Mouse (Mus musculus) heart, embryonic 10.5 days (tissue): ENCODE measurements around the gene Vapb. TPM values are rescaled to one million over a fixed set of nuclear protein-coding genes. Genes with fewer than 3 reads are reported as not detected.

Source experiments
- DNase-seq: peaks from one replicate; pipeline ENCODE4 v3.0.0-alpha.2; 2017; ENCODE audit warnings: low spot score
- H3K27ac ChIP-seq: fragments of 300-500 bp; sonication (generic); 2 replicates; pipeline ENCODE4 v1.5.1; 2016; ENCODE audit warnings: mild to moderate bottlenecking
- H3K27me3 ChIP-seq: fragments of 300-500 bp; sonication (generic); 2 replicates; pipeline ENCODE4 v1.6.1; 2016; ENCODE audit warnings: mild to moderate bottlenecking; ENCODE audit not compliant: poor library complexity, insufficient read depth, severe bottlenecking
- H3K36me3 ChIP-seq: fragments of 300-500 bp; sonication (generic); 2 replicates; pipeline ENCODE4 v1.6.1; 2016; ENCODE audit warnings: mild to moderate bottlenecking, moderate library complexity
- H3K4me1 ChIP-seq: fragments of 300-500 bp; sonication (generic); 2 replicates; pipeline ENCODE4 v1.6.1; 2016; ENCODE audit warnings: mild to moderate bottlenecking
- H3K4me3 ChIP-seq: fragments of 300-500 bp; sonication (generic); 2 replicates; pipeline ENCODE4 v1.5.1; 2016; ENCODE audit warnings: mild to moderate bottlenecking, moderate library complexity
- H3K9me3 ChIP-seq: fragments of 300-500 bp; sonication (generic); 2 replicates; pipeline ENCODE4 v1.6.1; 2016; ENCODE audit warnings: mild to moderate bottlenecking, moderate library complexity
- WGBS: fragments of 180-500 bp; shearing (Covaris S2); methylation state at CpG from one replicate; pipeline ENCODE4 v1.1.7; 2016; 5-methylcytosine and 5-hydroxymethylcytosine counted together
- polyA plus RNA-seq: library from polyadenylated mRNA; unstranded; fragments of >200 nt; fragmentation: Nextera tagmentation; extraction: Ambion mirVana; gene quantifications from 2 replicates; pipeline ENCODE4 v1.2.1, GENCODE M21; 2016

Vapb gene
- polyA plus RNA-seq, 1 experiment from 2014 or later = 13.6 TPM

DNA sequence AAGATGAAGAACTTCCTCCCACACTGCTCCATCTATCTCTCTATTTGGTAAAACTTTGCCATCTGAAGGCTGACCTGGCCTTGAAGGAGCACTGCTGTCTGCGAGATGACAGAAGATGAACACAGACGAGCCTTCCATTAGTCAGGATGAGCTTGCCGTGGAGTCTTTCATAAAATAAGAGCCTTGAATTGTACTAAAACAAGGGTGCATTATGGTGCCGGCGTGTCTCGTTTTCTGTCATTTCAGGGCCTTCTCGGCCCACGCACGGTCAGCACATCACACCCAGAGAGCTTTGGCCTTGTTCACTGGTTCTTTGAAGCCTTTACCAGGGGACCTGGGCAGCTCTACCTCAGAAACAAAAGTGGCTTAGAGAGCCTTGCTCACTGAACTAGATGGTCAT is 5.4 kb downstream of the Vapb start:
- 91% methylated on average over 9 of the region's 9 CpGs for WGBS
- Histone ChIP-seq H3K9me3 (0 out of 2 replicates have a peak, but pooled peaks cover 4% of the 10 kb centered on the region), H3K4me1 (peaks cover 30% of the 10 kb centered on the region), H3K27me3 (no peaks in the 10 kb centered on the region), H3K36me3 (peaks cover 29% of the 10 kb centered on the region; the same call in 1 of the 2 replicates), H3K27ac (no peak overlapping the region), H3K4me3 (no peak overlapping the region)
- no peak for DNase-seq

- 85% methylated on average over 7 of the region's 7 CpGs for WGBS
- no peak for DNase-seq
- H3K27me3 ChIP-seq = no peaks in the 10 kb centered on the region
- H3K9me3 ChIP-seq = 0 out of 2 replicates have a peak, but pooled peaks cover 4% of the 10 kb centered on the region
- H3K4me3 ChIP-seq = no peak overlapping the region
- peaks cover 16% of the 10 kb centered on the region; the same call in 1 of the 2 replicates for H3K4me1 ChIP-seq
- H3K36me3 ChIP-seq = peaks cover 23% of the 10 kb centered on the region; the same call in 1 of the 2 replicates
- no peak overlapping the region for H3K27ac ChIP-seq
Observed at GRCm38 (mm10) chr2:173744070-173744815, 6.9 kb downstream of the Vapb start.

DNA sequence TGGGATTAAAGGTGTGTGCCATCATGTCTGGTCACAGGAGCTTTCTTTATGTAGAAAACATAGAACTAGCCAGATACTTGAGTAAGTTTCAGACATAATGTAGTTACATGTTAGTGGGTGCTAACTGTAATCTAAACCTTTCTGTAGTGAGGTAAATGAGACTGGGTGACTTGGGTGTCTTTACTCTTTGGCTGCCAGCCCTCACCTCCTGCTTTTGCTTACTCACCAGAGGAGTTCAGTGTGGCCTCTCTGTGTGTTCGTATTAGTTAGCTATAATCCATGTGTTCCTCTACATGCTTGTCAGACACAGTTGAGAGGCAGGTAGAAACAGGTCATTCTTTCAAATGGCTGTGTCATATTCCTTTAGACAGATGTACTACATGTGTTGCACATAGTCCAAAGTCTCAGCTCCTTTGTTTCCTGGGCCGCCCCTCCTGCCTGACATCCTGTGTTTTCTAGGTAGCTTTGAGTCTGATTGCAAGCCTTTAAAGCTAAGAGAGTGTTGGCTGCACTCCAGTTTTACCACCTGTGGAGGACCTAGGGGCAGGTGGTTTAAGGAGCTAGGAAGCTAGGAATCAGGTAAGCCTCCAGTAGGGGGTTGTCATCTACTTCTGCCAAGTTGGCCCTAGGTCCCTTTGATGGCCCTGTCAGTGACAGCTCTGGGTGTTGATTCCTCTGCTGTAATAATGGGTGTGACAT is 11.8 kb downstream of the Vapb start:
- Histone ChIP-seq H3K9me3 (0 out of 2 replicates have a peak, but pooled peaks cover 4% of the 10 kb centered on the region), H3K36me3 (peaks cover 17% of the 10 kb centered on the region; the same call in 1 of the 2 replicates), H3K4me3 (no peak overlapping the region), H3K4me1 (peaks cover 13% of the 10 kb centered on the region; the same call in 1 of the 2 replicates), H3K27me3 (no peaks in the 10 kb centered on the region), H3K27ac (no peak overlapping the region)
- 85% methylated on average over 2 of the region's 2 CpGs for WGBS
- no peak for DNase-seq

DNA sequence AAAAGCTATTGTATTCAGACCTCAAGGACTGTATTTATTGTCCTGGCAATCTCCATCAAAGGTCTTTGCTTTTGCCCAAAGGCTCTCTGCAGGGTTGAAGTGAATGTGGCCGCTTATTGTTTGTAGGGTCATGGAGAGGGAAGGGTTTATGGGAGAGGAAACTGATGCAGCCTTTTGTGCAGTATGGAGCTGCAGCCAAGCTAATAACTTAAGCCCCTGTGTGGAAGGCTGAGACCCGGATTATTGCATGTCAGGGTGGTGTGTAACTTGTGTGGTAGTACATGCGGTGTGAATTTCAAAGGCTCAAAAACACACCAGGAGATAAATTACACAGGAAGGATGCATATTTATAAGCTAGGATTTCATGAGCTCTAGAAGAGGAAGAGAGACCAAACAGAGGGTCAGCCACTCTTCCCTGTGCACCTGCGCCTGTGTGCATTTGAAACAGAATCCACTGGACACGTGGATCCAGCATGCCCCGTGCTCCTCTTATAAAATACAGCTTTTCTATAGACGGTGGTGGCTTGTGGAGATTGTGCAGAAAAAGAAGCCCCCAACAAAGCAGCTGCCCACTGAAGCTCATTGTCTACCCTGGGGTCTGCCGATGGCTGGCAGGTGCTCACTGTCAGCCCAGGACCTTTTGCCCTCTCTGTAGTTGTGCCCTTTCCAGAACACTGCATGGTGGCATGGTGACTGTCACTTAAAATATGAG is 18.3 kb downstream of the Vapb start:
- Histone ChIP-seq H3K27me3 (no peaks in the 10 kb centered on the region), H3K4me3 (no peak overlapping the region), H3K9me3 (no peaks in the 10 kb centered on the region), H3K36me3 (no peaks in the 10 kb centered on the region), H3K27ac (no peak overlapping the region), H3K4me1 (peaks cover 31% of the 10 kb centered on the region)
- WGBS = 82% methylated on average over 8 of the region's 8 CpGs
- no peak for DNase-seq

GRCm38 (mm10) chr2:173757624-173758155 is 20.4 kb downstream of the Vapb start:
- peaks cover 40% of the 10 kb centered on the region for H3K4me1 ChIP-seq
- 0 out of 2 replicates have a peak, but pooled peaks cover 2% of the 10 kb centered on the region for H3K36me3 ChIP-seq
- H3K4me3 ChIP-seq = no peak overlapping the region
- H3K27ac ChIP-seq = no peak overlapping the region
- WGBS = 84% methylated on average over 8 of the region's 8 CpGs
- no peak for DNase-seq
- H3K9me3 ChIP-seq = no peaks in the 10 kb centered on the region
- no peaks in the 10 kb centered on the region for H3K27me3 ChIP-seq

DNA sequence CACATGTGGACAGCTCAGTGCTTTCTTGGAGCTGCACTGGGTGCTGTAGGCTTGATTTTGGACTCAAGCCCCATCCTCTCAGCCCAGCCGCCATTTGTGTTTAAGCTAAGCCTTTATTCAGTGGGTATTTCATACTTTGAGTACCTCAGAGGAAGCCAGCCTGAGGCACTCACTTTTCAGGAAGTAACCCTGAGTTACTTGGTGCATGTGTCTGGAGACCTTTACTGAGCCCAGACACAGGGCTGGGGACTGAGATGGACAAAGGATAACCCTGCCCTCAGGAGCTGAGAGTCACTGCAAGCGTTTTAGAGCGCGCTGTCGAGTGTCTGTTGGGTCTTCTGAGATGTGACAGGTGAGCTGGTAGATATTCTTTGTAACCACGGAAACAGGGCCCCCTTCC is 23.3 kb downstream of the Vapb start:
- peaks cover 55% of the 10 kb centered on the region for H3K4me1 ChIP-seq
- WGBS = 89% methylated on average over 6 of the region's 6 CpGs

GRCm38 (mm10) chr2:173764629-173765028 is 27.3 kb downstream of the Vapb start:
- H3K36me3 ChIP-seq = peaks cover 14% of the 10 kb centered on the region; the same call in 1 of the 2 replicates
- no peaks in the 10 kb centered on the region for H3K27me3 ChIP-seq
- DNase-seq = no peak
- WGBS = 46% methylated on average over 3 of the region's 3 CpGs
- peaks cover 72% of the 10 kb centered on the region for H3K4me1 ChIP-seq
- no peaks in the 10 kb centered on the region for H3K9me3 ChIP-seq
- no peak overlapping the region for H3K4me3 ChIP-seq
- no peak overlapping the region for H3K27ac ChIP-seq

More for the DNA sequence above, 23.3 kb downstream of the Vapb start:
- no peak overlapping the region for H3K4me3 ChIP-seq
- H3K36me3 ChIP-seq = peaks cover 11% of the 10 kb centered on the region; the same call in 1 of the 2 replicates
- no peaks in the 10 kb centered on the region for H3K9me3 ChIP-seq
- H3K27me3 ChIP-seq = no peaks in the 10 kb centered on the region
- DNase-seq = no peak
- 0 out of 2 replicates have a peak overlapping the region, but pooled peaks have one; percentile 2 for H3K27ac ChIP-seq

GRCm38 (mm10) chr2:173767959-173768595 is 30.8 kb downstream of the Vapb start:
- Histone ChIP-seq H3K36me3 (peaks cover 21% of the 10 kb centered on the region; the same call in 1 of the 2 replicates), H3K4me3 (no peak overlapping the region), H3K27ac (peak overlapping the region; percentile 42; the same call in 1 of the 2 replicates), H3K27me3 (no peaks in the 10 kb centered on the region), H3K9me3 (no peaks in the 10 kb centered on the region), H3K4me1 (peaks cover 76% of the 10 kb centered on the region)
- 53% methylated on average over 8 of the region's 8 CpGs for WGBS
- DNase-seq = no peak

- Histone ChIP-seq H3K4me3 (no peak overlapping the region), H3K27me3 (no peaks in the 10 kb centered on the region), H3K4me1 (peaks cover 77% of the 10 kb centered on the region), H3K36me3 (peaks cover 15% of the 10 kb centered on the region; the same call in 1 of the 2 replicates), H3K27ac (no peak overlapping the region; the same call in 1 of the 2 replicates), H3K9me3 (no peaks in the 10 kb centered on the region)
- 57% methylated on average over 10 of the region's 10 CpGs for WGBS
- no peak for DNase-seq
Observed at GRCm38 (mm10) chr2:173769183-173769582, 31.9 kb downstream of the Vapb start.

DNA sequence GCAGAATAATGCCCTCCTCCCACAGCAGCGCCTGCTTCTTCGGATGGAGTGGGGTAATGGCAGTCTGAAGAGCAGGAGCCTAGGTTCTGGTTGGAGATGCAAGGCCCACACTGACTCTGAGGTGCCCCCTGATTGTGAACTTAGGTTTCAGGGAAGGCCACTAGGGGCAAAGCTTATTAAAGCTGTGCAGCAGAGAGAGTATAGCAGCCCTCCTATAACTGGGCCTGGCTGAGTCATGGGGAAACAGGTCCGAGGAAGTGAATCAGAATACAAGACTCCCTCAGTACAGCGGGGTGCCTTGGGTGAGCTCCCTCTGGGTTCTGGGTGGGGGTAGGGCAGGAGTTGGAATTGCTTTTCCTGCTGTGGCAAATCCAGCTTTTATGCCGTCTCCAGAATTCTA is 33.3 kb downstream of the Vapb start:
- Histone ChIP-seq H3K4me3 (no peak overlapping the region), H3K4me1 (peaks cover 78% of the 10 kb centered on the region), H3K27me3 (no peaks in the 10 kb centered on the region), H3K27ac (no peak overlapping the region), H3K9me3 (no peaks in the 10 kb centered on the region), H3K36me3 (peaks cover 12% of the 10 kb centered on the region; the same call in 1 of the 2 replicates)
- no peak for DNase-seq
- WGBS = 80% methylated on average over 5 of the region's 5 CpGs

- DNase-seq = no peak
- Histone ChIP-seq H3K9me3 (no peaks in the 10 kb centered on the region), H3K4me3 (no peak overlapping the region), H3K27ac (no peak overlapping the region), H3K27me3 (no peaks in the 10 kb centered on the region), H3K36me3 (peaks cover 13% of the 10 kb centered on the region; the same call in 1 of the 2 replicates), H3K4me1 (peaks cover 84% of the 10 kb centered on the region)
- 64% methylated on average over 8 of the region's 8 CpGs for WGBS
Observed at GRCm38 (mm10) chr2:173771706-173772105, 34.4 kb downstream of the Vapb start.

GRCm38 (mm10) chr2:173775556-173775955 is 38.2 kb downstream of the Vapb start:
- Histone ChIP-seq H3K4me1 (peaks cover 93% of the 10 kb centered on the region), H3K36me3 (peaks cover 32% of the 10 kb centered on the region)

More at GRCm38 (mm10) chr2:173775556-173775955, 38.2 kb downstream of the Vapb start:
- no peak for DNase-seq
- Histone ChIP-seq H3K27ac (peak overlapping the region; percentile 65), H3K4me3 (no peak overlapping the region), H3K27me3 (no peaks in the 10 kb centered on the region), H3K9me3 (no peaks in the 10 kb centered on the region)
- 48% methylated on average over 3 of the region's 3 CpGs for whole genome bisulfite sequencing
